Mouse (Mus musculus) lung, postnatal 0 days (tissue): ENCODE results near the gene Tmem248.
A peak's percentile ranks its signal among the peaks of the same experiment; 100 is the strongest.

Experiments
- CTCF ChIP-seq: IDR thresholded peaks from 2 replicates; pipeline ENCODE4 v1.5.1; 2016; ENCODE audit warnings: antibody characterized with exemption, mild to moderate bottlenecking
- EP300 ChIP-seq: IDR thresholded peaks from 2 replicates; pipeline ENCODE4 v1.6.1; 2016; ENCODE audit warnings: antibody characterized with exemption, mild to moderate bottlenecking, control low read depth

DNA sequence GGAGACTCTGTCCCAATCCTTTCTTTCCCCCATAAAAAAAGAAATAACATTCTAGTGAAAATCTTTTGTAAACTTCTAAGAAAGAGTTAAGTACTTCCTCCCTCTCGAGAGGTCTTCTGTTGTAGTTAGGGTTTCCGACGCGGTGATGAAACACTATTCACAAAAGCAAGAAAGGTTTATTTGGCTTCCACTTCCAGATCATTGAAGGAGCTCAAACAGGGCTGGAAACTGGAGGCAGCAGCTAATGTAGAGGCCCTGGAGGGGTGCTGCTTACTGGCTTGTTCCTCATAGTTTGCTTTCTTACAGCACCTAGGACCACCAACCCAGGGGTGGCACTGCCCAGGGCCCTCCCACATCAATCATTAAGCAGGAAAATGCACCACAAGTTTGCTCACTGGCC, 11.2 kb downstream of the Tmem248 start:
- no peak for TF ChIP-seq CTCF
- peak; percentile 72 for TF ChIP-seq EP300
